Mouse (Mus musculus) mouse embryonic stem cell (cell line): ENCODE measurements around the gene Cdh24.

ENCODE experiments used
- in situ Hi-C, 2 experiments: fragments of 300-500 bp; cut with MboI; formaldehyde crosslinking; loops; 1 replicate in 1 of 2; 3 replicates in 1 of 2; pipeline ENCODE4 v1.14.3; 2019 to 2020; ENCODE audit warnings: low sequenced_read_pairs in 2 of 2, low pct_unique_long_range_greater_than_20kb in 1 of 2, mixed read lengths in 1 of 2; ENCODE audit not compliant: unreplicated experiment in 1 of 2

Gene Cdh24

GRCm38 (mm10) chr14:54583681-54584338, 57.4 kb downstream of the Cdh24 start:
- in situ Hi-C loops = no loop called here

- in situ Hi-C loops = no loop called here
These were observed 58.6 kb downstream of the Cdh24 start for GRCm38 (mm10) chr14:54582536-54582935.
